Mouse (Mus musculus) forebrain, embryonic 14.5 days (tissue): ENCODE measurements around the gene St3gal3. TPM values are rescaled to one million over a fixed set of nuclear protein-coding genes. Genes with fewer than 3 reads are reported as not detected.

Source experiments
- ATAC-seq: fragments of 200-750 bp; cut with Nextera tagmentation; 2 replicates; pipeline ENCODE4 v1.8.0; 2017; ENCODE audit warnings: mild to moderate bottlenecking, moderate library complexity
- DNase-seq: peaks from one replicate; pipeline ENCODE4 v3.0.0-alpha.2; 2015; ENCODE audit warnings: low spot score
- H3K27ac ChIP-seq: fragments of 300-500 bp; sonication (generic); 2 replicates; pipeline ENCODE4 v1.5.1; 2014; ENCODE audit warnings: low read depth, mild to moderate bottlenecking, control low read depth, low read length, moderate library complexity
- H3K27me3 ChIP-seq: fragments of 300-500 bp; sonication (generic); replicated peaks from 2 replicates; pipeline ENCODE4 v1.6.1; 2014; ENCODE audit warnings: low read length, control low read depth, mixed read lengths; ENCODE audit not compliant: control insufficient read depth, insufficient read depth
- H3K36me3 ChIP-seq: fragments of 300-500 bp; sonication (generic); 2 replicates; pipeline ENCODE4 v1.6.1; 2014; ENCODE audit warnings: low read length, control low read depth; ENCODE audit not compliant: control insufficient read depth, insufficient read depth
- H3K4me1 ChIP-seq: fragments of 300-500 bp; sonication (generic); 2 replicates; pipeline ENCODE4 v1.6.1; 2014; ENCODE audit warnings: antibody characterized with exemption, low read length, control low read depth; ENCODE audit not compliant: control insufficient read depth, insufficient read depth
- H3K4me2 ChIP-seq: fragments of 300-500 bp; sonication (generic); 2 replicates; pipeline ENCODE4 v1.6.1; 2014; ENCODE audit warnings: mild to moderate bottlenecking, control low read depth, low read length
- H3K4me3 ChIP-seq: fragments of 300-500 bp; sonication (generic); 2 replicates; pipeline ENCODE4 v1.5.1; 2014; ENCODE audit warnings: low read depth, low read length, control low read depth
- H3K9ac ChIP-seq: fragments of 300-500 bp; sonication (generic); 2 replicates; pipeline ENCODE4 v1.6.1; 2014; ENCODE audit warnings: mild to moderate bottlenecking, low read length, control low read depth, moderate library complexity
- H3K9me3 ChIP-seq: fragments of 300-500 bp; sonication (generic); replicated peaks from 2 replicates; pipeline ENCODE4 v1.6.1; 2016; ENCODE audit warnings: low read length, control low read depth, mixed read lengths; ENCODE audit not compliant: control insufficient read depth
- WGBS: fragments of 180-500 bp; shearing (Covaris S2); extraction: QIAGEN DNeasy Blood & Tissue Kit; methylation state at CpG from one replicate; pipeline ENCODE4 v1.1.7; 2014; 5-methylcytosine and 5-hydroxymethylcytosine counted together
- polyA plus RNA-seq: library from polyadenylated mRNA; unstranded; fragments of >200 nt; fragmentation: Nextera tagmentation; extraction: Ambion mirVana; gene quantifications from 2 replicates; pipeline ENCODE4 v1.2.1, GENCODE M21; 2014

Gene St3gal3
- polyA plus RNA-seq, 1 experiment from 2014 or later: 11.3 TPM

- Histone ChIP-seq H3K9me3 (no peaks in the 10 kb centered on the region), H3K27ac (peak within 1 kb of the TSS; percentile 52; the same call in 1 of the 2 replicates), H3K9ac (peak within 1 kb of the TSS; percentile 82), H3K4me1 (peaks cover 24% of the 10 kb centered on the region), H3K36me3 (peaks cover 34% of the 10 kb centered on the region), H3K4me2 (peak within 1 kb of the TSS; percentile 95), H3K4me3 (peak within 1 kb of the TSS; percentile 89), H3K27me3 (no peaks in the 10 kb centered on the region)
- under 1% methylated on average over 37 of the region's 37 CpGs for WGBS
- DNase-seq (peak; percentile 94), ATAC-seq (peak; percentile 87)
These were observed 247.6 kb downstream of the St3gal3 start, which contains the start of gene Atp6v0b for GRCm38 (mm10) chr4:117887133-117887532. Gene Atp6v0b (minus strand): TSS chr4:117887333.

- ATAC-seq: no peak
- Histone ChIP-seq H3K4me3 (peak overlapping the region; percentile 89), H3K9ac (peak overlapping the region; percentile 82), H3K36me3 (peaks cover 34% of the 10 kb centered on the region), H3K4me1 (peaks cover 25% of the 10 kb centered on the region), H3K27ac (peak overlapping the region; percentile 52; the same call in 1 of the 2 replicates), H3K9me3 (no peaks in the 10 kb centered on the region), H3K4me2 (peak overlapping the region; percentile 95), H3K27me3 (no peaks in the 10 kb centered on the region)
- no peak for DNase-seq
- 4% methylated on average over 18 of the region's 24 CpGs for WGBS
These were observed 248.1 kb downstream of the St3gal3 start for GRCm38 (mm10) chr4:117886644-117887043.

- DNase-seq (no peak), ATAC-seq (no peak)
- Histone ChIP-seq H3K9ac (peak overlapping the region; percentile 82), H3K27me3 (no peaks in the 10 kb centered on the region), H3K36me3 (peaks cover 38% of the 10 kb centered on the region), H3K9me3 (no peaks in the 10 kb centered on the region), H3K27ac (no peak overlapping the region), H3K4me3 (peak overlapping the region; percentile 89), H3K4me2 (peak overlapping the region; percentile 95), H3K4me1 (peaks cover 22% of the 10 kb centered on the region)
- 81% methylated on average over 9 of the region's 9 CpGs for WGBS
These were observed 248.7 kb downstream of the St3gal3 start for GRCm38 (mm10) chr4:117885994-117886393.

DNA sequence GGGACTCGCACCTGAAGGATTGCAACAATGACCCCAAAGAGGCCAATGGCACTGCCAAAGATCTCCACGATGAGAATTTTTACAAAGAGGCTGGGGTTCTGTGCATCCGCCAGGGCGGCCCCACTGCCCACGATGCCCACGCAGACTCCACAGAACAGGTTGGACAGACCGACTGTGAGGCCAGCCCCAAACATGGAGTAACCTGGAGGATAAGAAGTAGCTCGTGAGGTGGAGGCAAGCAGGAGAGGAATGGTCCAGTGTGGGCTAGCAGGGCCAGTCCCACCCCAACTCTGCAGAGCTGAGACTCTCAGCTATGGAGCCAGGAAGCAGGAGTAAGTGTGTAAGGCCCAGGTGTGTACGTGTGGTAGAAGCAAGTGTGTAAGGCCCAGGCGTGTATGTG lies 249.6 kb downstream of the St3gal3 start:
- Histone ChIP-seq H3K4me3 (no peak overlapping the region), H3K9me3 (no peaks in the 10 kb centered on the region), H3K4me1 (peaks cover 22% of the 10 kb centered on the region), H3K9ac (no peak overlapping the region), H3K27me3 (no peaks in the 10 kb centered on the region), H3K27ac (no peak overlapping the region), H3K4me2 (no peak overlapping the region), H3K36me3 (peaks cover 43% of the 10 kb centered on the region)
- 92% methylated on average over 10 of the region's 10 CpGs for whole genome bisulfite sequencing
- ATAC-seq (no peak), DNase-seq (no peak)

DNA sequence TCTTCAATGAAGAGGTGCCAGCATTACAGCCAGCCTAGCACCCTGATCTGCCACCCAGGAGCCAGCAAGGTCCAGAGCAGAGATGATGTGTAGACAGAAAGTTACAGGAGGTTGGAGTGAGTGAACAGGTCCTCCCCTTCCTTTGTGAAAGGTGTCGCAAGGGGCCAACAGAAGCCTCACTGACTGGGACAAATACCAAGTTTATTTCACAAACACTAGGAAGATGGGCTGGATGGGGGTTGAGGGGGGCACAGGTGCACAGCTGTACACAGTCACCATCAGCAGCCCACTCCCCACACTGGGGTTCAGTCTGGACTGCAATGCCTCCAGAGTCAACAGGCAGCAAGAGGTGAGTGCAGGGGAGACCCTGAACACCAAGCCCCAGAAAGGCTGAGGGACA lies 250.6 kb downstream of the St3gal3 start:
- H3K4me2 ChIP-seq: peak overlapping the region; percentile 68
- H3K27me3 ChIP-seq: no peaks in the 10 kb centered on the region
- ATAC-seq: no peak
- DNase-seq: no peak
- peaks cover 22% of the 10 kb centered on the region for H3K4me1 ChIP-seq
- WGBS: 100% methylated on average over 1 of the region's 1 CpGs
- no peaks in the 10 kb centered on the region for H3K9me3 ChIP-seq
- H3K9ac ChIP-seq: no peak overlapping the region
- no peak overlapping the region for H3K27ac ChIP-seq
- H3K36me3 ChIP-seq: peaks cover 36% of the 10 kb centered on the region
- H3K4me3 ChIP-seq: 0 out of 2 replicates have a peak overlapping the region, but pooled peaks have one; percentile 76

GRCm38 (mm10) chr4:117882701-117883691 lies 251.7 kb downstream of the St3gal3 start, which contains the start of gene B4galt2:
Gene B4galt2 (minus strand): TSS chr4:117883487.
- Histone ChIP-seq H3K4me2 (peak within 1 kb of the TSS; percentile 68), H3K4me1 (peaks cover 22% of the 10 kb centered on the region), H3K27me3 (no peaks in the 10 kb centered on the region), H3K9ac (peak within 1 kb of the TSS; percentile 89), H3K9me3 (no peaks in the 10 kb centered on the region), H3K4me3 (peak within 1 kb of the TSS; percentile 76), H3K27ac (peak within 1 kb of the TSS; percentile 63), H3K36me3 (peaks cover 41% of the 10 kb centered on the region)
- DNase-seq: peak; percentile 71
- WGBS: 2% methylated on average over 53 of the region's 103 CpGs
- peak; percentile 49 for ATAC-seq

Other genes with a start within 250 kb of the St3gal3 start
- gene Atp6v0b, start 247.6 kb downstream of the St3gal3 start, polyA plus RNA-seq: 483 and 520 TPM in 2 replicates
- gene Dph2, start 242.9 kb downstream of the St3gal3 start, polyA plus RNA-seq: 26.8 and 31.9 TPM in 2 replicates
- gene Ipo13, start 219.9 kb downstream of the St3gal3 start, polyA plus RNA-seq: 64.1 and 66.2 TPM in 2 replicates
- 0.22 and 0.36 TPM in 2 replicates for gene Artn, start 205.2 kb downstream of the St3gal3 start, polyA plus RNA-seq
- gene Kdm4a, start 45.1 kb upstream of the St3gal3 start, polyA plus RNA-seq: 51.4 and 66.7 TPM in 2 replicates
- gene Ptprf, start 156.5 kb upstream of the St3gal3 start, polyA plus RNA-seq: 42.0 and 50.2 TPM in 2 replicates